Mouse (Mus musculus) hindbrain, embryonic 15.5 days (tissue): ENCODE results near the gene Kcnq5. TPM values are rescaled to one million over a fixed set of nuclear protein-coding genes. Genes with fewer than 3 reads are reported as not detected.
A peak's percentile ranks its signal among the peaks of the same experiment; 100 is the strongest.

Source experiments
- ATAC-seq: fragments of 200-750 bp; cut with Nextera tagmentation; 2 replicates; pipeline ENCODE4 v1.8.0; 2017; ENCODE audit warnings: low read depth, moderate number of reproducible peaks, moderate TSS enrichment; ENCODE audit not compliant: low FRiP score
- H3K27ac ChIP-seq: fragments of 300-500 bp; sonication (generic); replicated peaks from 2 replicates; pipeline ENCODE4 v1.5.1; 2015; ENCODE audit warnings: mild to moderate bottlenecking, inconsistent platforms
- H3K27me3 ChIP-seq: fragments of 300-500 bp; sonication (generic); 2 replicates; pipeline ENCODE4 v1.6.1; 2015; ENCODE audit warnings: control low read depth, inconsistent platforms
- H3K36me3 ChIP-seq: fragments of 300-500 bp; sonication (generic); 2 replicates; pipeline ENCODE4 v1.6.1; 2015; ENCODE audit warnings: control low read depth, inconsistent platforms
- H3K4me1 ChIP-seq: fragments of 300-500 bp; sonication (generic); replicated peaks from 2 replicates; pipeline ENCODE4 v1.6.1; 2015; ENCODE audit warnings: control low read depth, inconsistent platforms
- H3K4me2 ChIP-seq: fragments of 300-500 bp; sonication (generic); 2 replicates; pipeline ENCODE4 v1.6.1; 2015; ENCODE audit warnings: moderate library complexity, mild to moderate bottlenecking, inconsistent platforms
- H3K4me3 ChIP-seq: fragments of 300-500 bp; sonication (generic); 2 replicates; pipeline ENCODE4 v1.5.1; 2015; ENCODE audit warnings: mild to moderate bottlenecking, inconsistent platforms
- H3K9ac ChIP-seq: fragments of 300-500 bp; sonication (generic); 2 replicates; pipeline ENCODE4 v1.6.1; 2015; ENCODE audit warnings: inconsistent platforms
- H3K9me3 ChIP-seq: fragments of 300-500 bp; sonication (generic); 2 replicates; pipeline ENCODE4 v1.6.1; 2016; ENCODE audit warnings: control low read depth, inconsistent platforms
- WGBS: fragments of 180-500 bp; shearing (Covaris S2); methylation state at CpG from one replicate; pipeline ENCODE4 v1.1.7; 2015; 5-methylcytosine and 5-hydroxymethylcytosine counted together
- polyA plus RNA-seq: library from polyadenylated mRNA; unstranded; fragments of >200 nt; fragmentation: Nextera tagmentation; extraction: Ambion mirVana; gene quantifications from 2 replicates; pipeline ENCODE4 v1.2.1, GENCODE M21; 2015

The Kcnq5 gene
- polyA plus RNA-seq, 1 experiment from 2014 or later, result 1.8 TPM

DNA sequence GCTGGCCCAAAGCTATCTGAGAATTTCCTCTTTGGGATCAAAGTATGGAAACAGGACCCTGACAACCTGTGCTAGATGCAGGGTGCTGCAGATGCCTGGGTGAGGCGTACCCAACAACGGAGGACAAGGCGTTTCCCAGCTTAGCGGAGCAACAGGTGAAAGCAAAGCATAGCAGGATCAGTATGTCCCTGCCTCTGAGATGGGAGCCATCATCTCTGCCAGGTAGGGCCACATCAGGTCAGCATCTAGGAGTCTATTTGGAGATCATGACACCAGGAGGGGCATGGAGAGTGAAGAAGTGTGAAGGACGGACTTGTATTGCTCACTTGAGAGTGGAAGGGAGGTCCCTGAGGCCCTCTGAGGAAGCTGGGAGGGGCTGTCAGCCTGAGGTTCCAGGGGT, 505.8 kb downstream of the Kcnq5 start:
- no peak overlapping the region for H3K4me3 ChIP-seq
- H3K4me1 ChIP-seq, result 0 out of 2 replicates have a peak, but pooled peaks cover 3% of the 10 kb centered on the region
- H3K27ac ChIP-seq, result no peak overlapping the region
- H3K27me3 ChIP-seq, result no peaks in the 10 kb centered on the region
- no peaks in the 10 kb centered on the region for H3K9me3 ChIP-seq
- ATAC-seq, result no peak
- no peak overlapping the region for H3K9ac ChIP-seq
- H3K4me2 ChIP-seq, result no peak overlapping the region
- H3K36me3 ChIP-seq, result no peaks in the 10 kb centered on the region
- 89% methylated on average over 5 of the region's 5 CpGs for WGBS

DNA sequence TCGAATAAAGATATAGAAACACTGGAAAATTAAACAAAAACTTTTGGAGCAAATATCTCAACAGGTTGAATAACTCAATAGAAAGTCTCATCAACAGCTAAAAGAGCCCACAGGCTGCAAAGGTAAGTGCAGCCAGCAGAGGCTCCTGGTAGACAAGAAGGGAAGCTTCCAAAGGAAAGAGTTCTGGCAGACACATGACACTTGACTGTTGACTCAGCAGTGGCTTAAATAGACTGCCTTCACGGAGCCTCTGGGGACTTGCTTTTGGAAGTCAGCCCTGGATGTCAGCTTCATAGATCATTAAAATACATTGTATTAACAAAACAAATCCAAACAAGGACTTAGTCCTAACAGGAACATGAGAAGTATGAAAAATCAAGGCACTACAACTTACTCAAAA, 513.5 kb downstream of the Kcnq5 start:
- Histone ChIP-seq H3K9me3 (no peaks in the 10 kb centered on the region), H3K9ac (no peak overlapping the region), H3K4me2 (no peak overlapping the region), H3K27me3 (no peaks in the 10 kb centered on the region), H3K36me3 (no peaks in the 10 kb centered on the region), H3K27ac (no peak overlapping the region), H3K4me3 (no peak overlapping the region), H3K4me1 (no peaks in the 10 kb centered on the region)
- 77% methylated on average over 2 of the region's 2 CpGs for WGBS
- ATAC-seq, result no peak

DNA sequence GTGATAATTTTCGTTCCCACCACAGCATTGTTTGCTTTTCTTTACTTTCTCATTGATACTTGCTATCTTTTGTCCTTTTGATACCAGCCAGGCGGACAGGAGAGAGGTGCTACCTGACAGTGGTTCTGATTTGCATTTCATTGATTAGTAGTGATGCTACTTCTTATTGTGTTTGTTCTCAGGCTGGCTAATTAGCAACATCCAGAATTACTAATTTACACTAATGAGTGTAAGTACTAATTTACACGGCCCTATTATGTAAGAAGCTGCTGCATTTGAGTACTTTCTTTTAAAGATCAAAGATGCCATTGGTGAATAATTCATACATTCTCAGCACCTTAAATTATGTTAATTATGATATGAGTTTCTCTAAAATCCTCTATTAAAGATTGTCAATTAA, 525.0 kb downstream of the Kcnq5 start:
- Histone ChIP-seq H3K27ac (no peak overlapping the region), H3K9ac (no peak overlapping the region), H3K9me3 (no peaks in the 10 kb centered on the region), H3K4me1 (no peaks in the 10 kb centered on the region), H3K36me3 (no peaks in the 10 kb centered on the region), H3K27me3 (no peaks in the 10 kb centered on the region), H3K4me2 (no peak overlapping the region), H3K4me3 (no peak overlapping the region)
- ATAC-seq, result no peak
- WGBS, result 59% methylated on average over 3 of the region's 3 CpGs

DNA sequence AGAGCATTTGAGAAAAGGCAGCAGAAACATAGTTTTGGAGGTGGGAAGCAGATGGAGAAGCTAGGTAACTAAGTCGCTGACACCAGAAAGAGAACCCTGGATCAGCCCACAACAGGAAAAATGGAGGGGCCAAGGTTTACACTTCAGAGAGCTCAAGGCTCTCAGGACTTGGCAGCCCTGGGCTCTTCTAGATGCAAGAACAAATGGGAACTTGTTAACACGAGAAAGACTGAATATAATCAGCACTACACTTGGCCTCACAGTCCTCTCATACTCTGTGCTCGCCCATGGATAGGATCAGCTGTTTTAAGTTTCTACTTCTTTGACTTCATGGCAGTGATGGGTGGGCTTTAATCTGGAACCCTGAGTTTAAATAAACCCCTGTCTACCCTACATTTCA, 526.9 kb downstream of the Kcnq5 start:
- Histone ChIP-seq H3K36me3 (no peaks in the 10 kb centered on the region), H3K9me3 (no peaks in the 10 kb centered on the region), H3K4me1 (no peaks in the 10 kb centered on the region), H3K4me3 (no peak overlapping the region), H3K9ac (no peak overlapping the region), H3K27me3 (no peaks in the 10 kb centered on the region), H3K4me2 (no peak overlapping the region), H3K27ac (no peak overlapping the region)
- 71% methylated on average over 3 of the region's 3 CpGs for WGBS
- no peak for ATAC-seq

DNA sequence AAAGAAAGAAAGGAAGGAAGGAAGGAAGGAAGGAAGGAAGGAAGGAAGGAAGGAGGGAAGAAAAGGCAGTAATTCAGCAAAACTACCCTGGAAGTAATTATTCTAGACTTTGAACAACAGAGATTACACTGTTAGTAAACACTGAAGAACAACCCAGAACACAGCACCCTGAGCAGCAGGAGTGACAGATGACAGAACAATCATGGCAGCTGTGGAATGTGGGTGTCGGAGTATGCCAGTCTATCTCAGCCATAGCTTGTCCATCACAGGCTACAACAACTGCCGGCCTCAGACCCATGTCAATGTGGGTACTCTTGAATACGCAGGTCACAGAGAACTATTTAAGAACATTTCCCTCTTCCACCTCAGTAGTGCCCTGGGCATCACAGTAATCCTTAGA, 530.1 kb downstream of the Kcnq5 start:
- ATAC-seq, result no peak
- WGBS, result 88% methylated on average over 3 of the region's 3 CpGs
- no peaks in the 10 kb centered on the region for H3K36me3 ChIP-seq
- H3K27ac ChIP-seq, result no peak overlapping the region
- H3K4me3 ChIP-seq, result no peak overlapping the region
- H3K27me3 ChIP-seq, result no peaks in the 10 kb centered on the region
- H3K4me1 ChIP-seq, result no peaks in the 10 kb centered on the region
- H3K9me3 ChIP-seq, result no peaks in the 10 kb centered on the region
- no peak overlapping the region for H3K4me2 ChIP-seq
- H3K9ac ChIP-seq, result no peak overlapping the region

DNA sequence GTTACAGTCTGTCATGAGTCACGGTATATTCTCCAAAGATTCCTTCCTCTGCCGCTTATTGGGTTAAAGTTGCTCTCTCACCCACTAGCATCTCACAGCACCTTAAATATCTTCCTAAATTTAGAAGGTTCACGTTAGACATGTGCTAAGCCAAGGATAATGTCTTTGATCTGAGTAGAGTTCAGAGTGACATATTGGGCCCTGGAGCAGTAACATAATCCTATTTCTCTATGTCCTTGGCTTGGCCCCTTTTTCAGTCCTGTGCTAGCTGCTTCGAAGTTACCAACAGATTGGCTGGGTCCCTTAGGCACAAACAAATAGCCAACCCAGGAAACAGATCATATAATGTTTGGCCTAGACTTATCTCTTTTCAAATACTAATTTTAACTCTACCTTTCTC, 533.7 kb downstream of the Kcnq5 start:
- no peaks in the 10 kb centered on the region for H3K9me3 ChIP-seq
- no peak for ATAC-seq
- no peak overlapping the region for H3K4me3 ChIP-seq
- 70% methylated on average over 4 of the region's 4 CpGs for WGBS
- no peak overlapping the region for H3K9ac ChIP-seq
- no peaks in the 10 kb centered on the region for H3K4me1 ChIP-seq
- no peak overlapping the region for H3K27ac ChIP-seq
- H3K4me2 ChIP-seq, result no peak overlapping the region
- no peaks in the 10 kb centered on the region for H3K36me3 ChIP-seq
- H3K27me3 ChIP-seq, result no peaks in the 10 kb centered on the region

DNA sequence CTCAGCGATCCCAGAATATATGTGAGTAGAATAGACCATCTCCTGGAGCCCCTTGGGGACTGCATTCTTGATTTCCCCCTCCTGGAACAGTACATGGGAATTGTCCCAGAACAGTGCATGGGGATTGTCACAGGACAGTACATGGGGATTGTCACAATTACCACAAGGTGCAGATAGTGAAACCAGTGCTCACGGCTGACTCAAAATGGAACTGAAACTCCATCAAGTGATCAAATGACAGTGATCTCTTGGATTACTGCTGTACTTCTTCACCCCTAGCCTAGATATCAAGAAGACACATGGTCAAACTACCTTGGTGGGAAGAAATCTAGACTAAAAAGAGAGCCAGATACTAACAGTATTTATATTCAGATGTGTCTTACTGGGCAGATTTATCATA, 536.1 kb downstream of the Kcnq5 start:
- Histone ChIP-seq H3K36me3 (no peaks in the 10 kb centered on the region), H3K27ac (no peak overlapping the region), H3K4me2 (no peak overlapping the region), H3K27me3 (no peaks in the 10 kb centered on the region), H3K4me1 (no peaks in the 10 kb centered on the region), H3K9ac (no peak overlapping the region), H3K4me3 (no peak overlapping the region), H3K9me3 (no peaks in the 10 kb centered on the region)
- no peak for ATAC-seq
- WGBS, result 92% methylated on average over 2 of the region's 2 CpGs

DNA sequence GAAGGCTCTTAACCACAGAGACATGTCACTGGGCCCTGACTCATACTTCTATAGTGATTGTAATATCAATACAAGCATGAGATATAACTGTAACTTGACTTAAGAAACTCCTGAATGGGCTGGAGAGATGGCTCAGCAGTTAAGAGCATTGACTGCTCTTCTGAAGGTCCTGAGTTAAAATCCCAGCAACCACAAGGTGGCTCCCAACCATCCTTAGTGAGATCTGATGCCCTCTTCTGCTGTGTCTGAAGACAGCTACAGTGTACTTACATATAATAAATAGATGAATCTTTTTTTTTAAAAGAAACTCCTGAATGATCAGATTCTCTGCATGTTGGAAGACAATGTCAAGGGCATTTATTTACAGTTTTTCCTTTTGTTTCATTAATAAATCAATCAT, 542.4 kb downstream of the Kcnq5 start:
- Histone ChIP-seq H3K4me1 (no peaks in the 10 kb centered on the region), H3K27me3 (no peaks in the 10 kb centered on the region), H3K27ac (no peak overlapping the region), H3K4me2 (no peak overlapping the region), H3K9ac (no peak overlapping the region), H3K4me3 (no peak overlapping the region), H3K9me3 (no peaks in the 10 kb centered on the region), H3K36me3 (no peaks in the 10 kb centered on the region)
- ATAC-seq, result no peak

DNA sequence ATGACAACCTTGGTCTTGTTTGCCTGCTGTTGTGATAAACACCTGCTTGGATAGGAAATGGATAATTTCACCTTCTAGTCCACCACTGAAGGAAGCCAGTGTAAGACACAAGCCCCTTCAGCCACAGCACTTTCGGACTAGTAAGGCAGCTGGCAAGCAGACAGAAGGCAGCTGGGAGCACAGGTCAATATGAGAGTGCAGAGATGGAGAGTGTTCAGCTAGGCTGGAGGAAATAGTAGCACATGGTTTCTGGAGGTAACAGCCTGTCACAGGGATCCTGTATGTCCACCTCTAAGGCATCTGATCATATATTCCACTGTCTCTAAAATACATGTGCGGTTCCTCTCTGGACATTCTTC, 549.6 kb downstream of the Kcnq5 start:
- Histone ChIP-seq H3K27me3 (no peaks in the 10 kb centered on the region), H3K27ac (peak overlapping the region; percentile 32; the same call in 1 of the 2 replicates), H3K9ac (no peak overlapping the region), H3K9me3 (no peaks in the 10 kb centered on the region), H3K4me2 (no peak overlapping the region), H3K36me3 (no peaks in the 10 kb centered on the region), H3K4me3 (no peak overlapping the region), H3K4me1 (peaks cover 8% of the 10 kb centered on the region; the same call in 1 of the 2 replicates)
- WGBS, result 82% methylated on average over 2 of the region's 2 CpGs
- ATAC-seq, result no peak

DNA sequence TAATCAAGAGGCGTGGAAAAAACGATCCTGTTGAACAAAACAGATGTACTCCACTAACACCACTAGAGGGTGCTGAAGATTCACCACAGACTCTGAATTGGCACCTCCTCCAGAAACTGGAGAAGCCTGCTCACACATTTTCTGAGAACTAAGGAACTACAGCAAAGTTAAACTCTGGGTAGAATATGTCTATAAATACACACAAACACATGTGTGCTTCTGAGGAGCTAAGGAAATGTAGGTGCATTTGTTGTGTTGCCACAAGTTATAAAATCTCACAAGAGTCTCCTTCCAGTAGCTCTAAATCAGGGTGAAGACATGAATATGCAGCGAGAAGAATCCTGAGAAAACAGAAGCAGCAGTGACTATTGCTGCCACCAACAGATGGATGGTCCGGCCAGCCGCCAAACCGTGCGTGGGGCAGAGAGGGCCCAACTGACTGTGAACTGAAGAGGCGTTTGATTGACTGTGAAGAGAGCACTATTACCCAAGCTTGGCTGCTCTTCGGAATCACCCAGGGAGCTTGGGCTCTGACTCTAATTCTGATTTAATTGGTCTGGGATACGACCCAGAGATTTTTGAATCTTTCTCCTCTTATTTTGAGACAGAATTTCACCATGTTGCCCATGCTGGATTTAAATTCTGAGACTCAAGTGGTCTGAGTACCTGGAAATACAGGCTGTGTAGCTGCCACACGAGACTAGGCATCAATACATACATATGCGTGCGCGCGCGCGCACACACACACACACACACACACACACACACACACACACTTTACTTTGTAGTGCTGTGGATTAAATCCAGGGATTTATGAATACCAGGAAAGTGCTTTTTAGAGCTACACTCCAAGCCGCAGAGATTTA, 550.2 kb downstream of the Kcnq5 start:
- ATAC-seq, result peak; percentile 91
- Histone ChIP-seq H3K9ac (no peak overlapping the region; the same call in 1 of the 2 replicates), H3K9me3 (no peaks in the 10 kb centered on the region), H3K27me3 (no peaks in the 10 kb centered on the region), H3K36me3 (no peaks in the 10 kb centered on the region), H3K4me2 (peak overlapping the region; percentile 21), H3K4me1 (peaks cover 8% of the 10 kb centered on the region; the same call in 1 of the 2 replicates), H3K4me3 (no peak overlapping the region), H3K27ac (peak overlapping the region; percentile 32; the same call in 1 of the 2 replicates)
- 47% methylated on average over 18 of the region's 18 CpGs for WGBS

DNA sequence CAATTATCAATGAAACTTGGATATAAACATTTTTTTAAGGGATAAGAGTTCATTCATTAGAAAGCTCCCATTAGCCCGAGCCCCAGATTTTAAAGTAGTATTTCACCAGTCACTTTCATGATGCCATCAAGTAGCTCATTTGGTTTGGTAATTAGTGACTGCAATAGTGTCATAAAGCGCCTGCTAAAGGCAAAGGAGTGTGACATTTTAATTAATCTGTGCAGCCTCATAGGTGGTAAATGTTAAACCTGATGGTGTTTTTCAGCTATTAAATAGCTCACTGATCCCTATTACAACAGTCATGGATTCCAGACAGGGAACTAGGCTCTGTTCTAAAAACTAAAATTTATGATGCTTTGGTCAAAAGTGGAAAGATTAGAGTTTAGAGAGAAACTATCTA, 554.5 kb downstream of the Kcnq5 start:
- no peaks in the 10 kb centered on the region for H3K27me3 ChIP-seq
- no peak for ATAC-seq
- no peaks in the 10 kb centered on the region for H3K36me3 ChIP-seq
- no peaks in the 10 kb centered on the region for H3K9me3 ChIP-seq
- H3K27ac ChIP-seq, result no peak overlapping the region
- peaks cover 8% of the 10 kb centered on the region; the same call in 1 of the 2 replicates for H3K4me1 ChIP-seq
- H3K4me2 ChIP-seq, result no peak overlapping the region
- WGBS, result 26% methylated on average over 2 of the region's 2 CpGs
- no peak overlapping the region for H3K4me3 ChIP-seq
- H3K9ac ChIP-seq, result no peak overlapping the region

DNA sequence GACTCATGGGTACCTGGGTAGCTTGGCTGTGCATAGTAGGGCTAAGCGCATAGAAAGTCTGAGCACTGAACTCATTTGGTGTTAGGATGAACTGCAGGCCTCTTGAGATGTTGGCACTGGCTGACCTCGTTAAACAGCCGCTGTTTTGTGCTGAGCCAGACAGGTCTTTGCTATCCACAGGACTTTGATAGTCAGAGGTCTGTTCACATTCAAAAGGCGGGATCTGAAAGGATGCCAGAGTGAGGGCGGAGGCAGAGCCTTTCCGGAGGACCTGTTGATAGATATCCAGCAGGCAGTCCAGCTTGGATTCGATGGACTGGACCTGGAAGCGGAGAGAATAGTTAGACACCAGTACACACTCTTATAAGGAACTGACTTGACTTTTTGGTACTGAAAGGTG, 558.9 kb downstream of the Kcnq5 start:
- H3K4me3 ChIP-seq, result no peak overlapping the region
- ATAC-seq, result no peak
- 88% methylated on average over 8 of the region's 8 CpGs for WGBS
- no peak overlapping the region for H3K27ac ChIP-seq
- H3K27me3 ChIP-seq, result no peaks in the 10 kb centered on the region
- no peak overlapping the region for H3K4me2 ChIP-seq
- no peaks in the 10 kb centered on the region for H3K36me3 ChIP-seq
- H3K9me3 ChIP-seq, result no peaks in the 10 kb centered on the region
- no peaks in the 10 kb centered on the region for H3K4me1 ChIP-seq
- no peak overlapping the region for H3K9ac ChIP-seq
